Mouse (Mus musculus) left cerebral cortex, postnatal 14 days (tissue): ENCODE results near the gene Dnajc6. TPM values are rescaled to one million over a fixed set of nuclear protein-coding genes. Genes with fewer than 3 reads are reported as not detected.
A peak's percentile ranks its signal among the peaks of the same experiment; 100 is the strongest.

Experiments
- DNase-seq, 2 experiments: peaks; one replicate each; pipeline ENCODE4 v3.0.0; 2021 to 2022; ENCODE audit warnings: low spot score in 2 of 2, mixed read lengths in 1 of 2
- intact Hi-C: fragments of 180-260 bp; cut with DNase I; formaldehyde crosslinking; loops from one replicate; pipeline ENCODE4 v1.15.1; 2025
- total RNA-seq, 2 experiments: library from RNA; stranded (reverse); gene quantifications; 2 replicates each; pipeline ENCODE4 v1.2.3; 2021

Dnajc6 gene
- total RNA-seq, 2 experiments from 2014 or later = 310 to 313 TPM

- intact Hi-C loops = no loop called here
- peak; percentile 41 to 74 for DNase-seq
Measured at GRCm38 (mm10) chr4:101552372-101552771, 55.9 kb downstream of the Dnajc6 start.

GRCm38 (mm10) chr4:101555016-101555415 lies 58.6 kb downstream of the Dnajc6 start:
- intact Hi-C loops = no loop called here
- DNase-seq = no peak

GRCm38 (mm10) chr4:101560137-101560536 lies 63.7 kb downstream of the Dnajc6 start:
- DNase-seq = no peak
- intact Hi-C loops = no loop called here

- intact Hi-C loops = no loop called here
- no peak for DNase-seq
Measured at GRCm38 (mm10) chr4:101562836-101563235, 66.4 kb downstream of the Dnajc6 start.

GRCm38 (mm10) chr4:101563607-101564006 lies 67.2 kb downstream of the Dnajc6 start:
- intact Hi-C loops = no loop called here
- DNase-seq = no peak

- no peak for DNase-seq
- intact Hi-C loops = no loop called here
Measured at GRCm38 (mm10) chr4:101564746-101565417, 68.4 kb downstream of the Dnajc6 start.

GRCm38 (mm10) chr4:101569076-101569475 lies 72.6 kb downstream of the Dnajc6 start:
- intact Hi-C loops = no loop called here
- no peak for DNase-seq

GRCm38 (mm10) chr4:101572142-101572541 lies 75.7 kb downstream of the Dnajc6 start:
- intact Hi-C loops = no loop called here
- DNase-seq = no peak

GRCm38 (mm10) chr4:101575307-101575706 lies 78.9 kb downstream of the Dnajc6 start:
- intact Hi-C loops = no loop called here
- DNase-seq = no peak

- no peak for DNase-seq
- intact Hi-C loops = no loop called here
Measured at GRCm38 (mm10) chr4:101578720-101579119, 82.3 kb downstream of the Dnajc6 start.

- DNase-seq = no peak
- intact Hi-C loops = no loop called here
Measured at GRCm38 (mm10) chr4:101579517-101579916, 83.1 kb downstream of the Dnajc6 start.

GRCm38 (mm10) chr4:101581156-101581555 lies 84.7 kb downstream of the Dnajc6 start:
- intact Hi-C loops = no loop called here
- no peak for DNase-seq

- no peak for DNase-seq
- intact Hi-C loops = no loop called here
Measured at GRCm38 (mm10) chr4:101582882-101583281, 86.4 kb downstream of the Dnajc6 start.

- DNase-seq = no peak
- intact Hi-C loops = no loop called here
Measured at GRCm38 (mm10) chr4:101584524-101585454, 88.3 kb downstream of the Dnajc6 start.

- no peak for DNase-seq
Measured at GRCm38 (mm10) chr4:101585455-101586184, 89.2 kb downstream of the Dnajc6 start.

GRCm38 (mm10) chr4:101588932-101589331 lies 92.5 kb downstream of the Dnajc6 start:
- intact Hi-C loops = no loop called here
- peak in 1 of 2 experiments; percentile 25 for DNase-seq

More at GRCm38 (mm10) chr4:101585455-101586184, 89.2 kb downstream of the Dnajc6 start:
- intact Hi-C loops = no loop called here

GRCm38 (mm10) chr4:101589771-101590170 lies 93.3 kb downstream of the Dnajc6 start:
- DNase-seq = no peak
- intact Hi-C loops = no loop called here

- intact Hi-C loops = no loop called here
- DNase-seq = no peak
Measured at GRCm38 (mm10) chr4:101591400-101591799, 95.0 kb downstream of the Dnajc6 start.

GRCm38 (mm10) chr4:101592466-101592865 lies 96.0 kb downstream of the Dnajc6 start:
- no peak for DNase-seq
- intact Hi-C loops = no loop called here

- no peak for DNase-seq
- intact Hi-C loops = no loop called here
Measured at GRCm38 (mm10) chr4:101601758-101602157, 105.3 kb downstream of the Dnajc6 start.
